Mouse (Mus musculus) liver, adult 2 months (tissue): Measurements from ENCODE around the gene Slc44a2.

ENCODE experiments used
- CTCF ChIP-seq: fragments of 200-500 bp; IDR thresholded peaks from 2 replicates; pipeline ENCODE4 v1.5.1; 2011; ENCODE audit warnings: low read depth, low read length, control low read depth
- POLR2A ChIP-seq: fragments of 200-500 bp; IDR thresholded peaks from 2 replicates; pipeline ENCODE4 v1.6.1; 2011; ENCODE audit warnings: low read length, control low read depth; ENCODE audit not compliant: insufficient read depth; ENCODE audit errors: extremely low read depth

GRCm38 (mm10) chr9:21322211-21322916 is 1.9 kb downstream of the Slc44a2 start:
- no peak for TF ChIP-seq POLR2A
- TF ChIP-seq CTCF, result no peak
